Mouse (Mus musculus) gastrocnemius, adult 2 months (tissue): ENCODE results near the gene Agk. TPM values are rescaled to one million over a fixed set of nuclear protein-coding genes. Genes with fewer than 3 reads are reported as not detected.
A peak's percentile ranks its signal among the peaks of the same experiment; 100 is the strongest.

ENCODE experiments used
- DNase-seq: peaks from one replicate; pipeline ENCODE4 v3.0.0; 2022
- H3K27ac ChIP-seq: fragments of 200-600 bp; 2 replicates; pipeline ENCODE4 v1.8.1; 2022; ENCODE audit warnings: mild to moderate bottlenecking
- H3K4me3 ChIP-seq: fragments of 200-600 bp; 2 replicates; pipeline ENCODE4 v1.8.1; 2022; ENCODE audit warnings: mild to moderate bottlenecking, moderate library complexity
- CTCF ChIP-seq: fragments of 200-600 bp; IDR thresholded peaks from 2 replicates; pipeline ENCODE4 v1.8.1; 2022; ENCODE audit warnings: antibody characterized with exemption, mild to moderate bottlenecking, moderate library complexity
- intact Hi-C: fragments of 180-260 bp; cut with DNase I; formaldehyde crosslinking; loops from one replicate; pipeline ENCODE4 v1.15.1; 2025
- total RNA-seq, 2 experiments: library from RNA; stranded (reverse); gene quantifications; 2 replicates each; pipeline ENCODE4 v1.2.3; 2021

Gene Agk
- total RNA-seq, 2 experiments from 2014 or later: 5.5 to 9.0 TPM

DNA sequence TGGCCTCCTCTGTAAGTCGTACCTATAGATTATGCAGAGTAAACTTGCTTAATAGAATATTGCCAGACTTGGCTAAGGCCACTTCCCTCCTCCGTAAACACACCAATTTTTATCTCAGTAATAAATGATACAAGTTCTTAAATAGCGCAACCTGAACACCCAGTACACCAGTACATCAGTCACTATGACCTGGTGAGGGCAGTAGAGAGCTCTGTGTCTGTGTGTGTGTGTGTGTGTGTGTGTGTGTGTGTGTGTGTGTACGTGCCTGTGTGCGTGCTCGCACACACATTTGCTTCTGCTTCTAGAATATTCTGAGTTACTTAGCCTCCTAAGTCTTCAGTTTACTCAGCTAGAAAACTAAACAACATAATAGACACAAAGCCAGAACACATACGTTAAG is 28.4 kb downstream of the Agk start:
- no peak overlapping the region for H3K4me3 ChIP-seq
- TF ChIP-seq CTCF: peak; percentile 10; the same call in 1 of the 2 replicates
- intact Hi-C loops: no loop called here
- no peak for DNase-seq
- H3K27ac ChIP-seq: no peak overlapping the region

DNA sequence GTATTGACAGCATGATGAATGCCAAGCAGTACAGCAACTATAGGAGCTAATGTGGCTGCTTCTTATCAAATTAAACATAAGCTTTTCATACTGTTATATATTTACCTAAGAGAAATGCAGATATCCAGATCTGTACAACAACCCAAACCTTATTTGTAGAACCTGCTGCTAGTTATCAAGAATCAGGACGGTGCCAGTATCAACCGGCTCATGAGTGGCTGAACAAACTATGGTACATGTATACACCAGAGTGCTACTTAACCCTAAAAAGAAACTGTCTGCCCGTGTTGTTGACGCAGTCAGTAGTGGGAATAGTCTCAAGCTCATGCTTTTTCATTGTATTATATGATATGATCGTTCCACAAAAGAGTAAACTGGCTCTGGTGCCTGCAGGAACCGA is 46.1 kb downstream of the Agk start:
- intact Hi-C loops: no loop called here
- TF ChIP-seq CTCF: no peak
- Histone ChIP-seq H3K27ac (no peak overlapping the region), H3K4me3 (no peak overlapping the region)
- DNase-seq: no peak

DNA sequence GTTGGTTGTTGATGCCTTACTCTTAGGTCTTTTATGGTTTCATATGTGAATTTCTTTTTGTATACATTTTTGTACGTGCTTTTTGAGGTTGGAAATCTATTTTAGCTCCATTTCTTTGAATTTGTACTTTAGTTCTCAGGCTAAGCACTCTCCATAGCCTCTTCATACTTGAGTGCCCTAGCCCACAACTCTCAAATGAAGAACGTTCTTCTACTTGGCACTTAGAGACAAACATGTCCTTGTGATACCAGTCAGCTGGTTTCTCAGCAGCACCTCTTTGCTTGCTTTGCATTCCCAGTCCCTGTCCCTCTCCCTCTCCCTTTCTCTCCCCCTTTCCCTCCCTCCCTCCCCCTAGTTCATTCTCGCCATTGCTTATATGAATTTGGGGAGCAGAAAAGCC is 55.2 kb downstream of the Agk start:
- intact Hi-C loops: no loop called here

DNA sequence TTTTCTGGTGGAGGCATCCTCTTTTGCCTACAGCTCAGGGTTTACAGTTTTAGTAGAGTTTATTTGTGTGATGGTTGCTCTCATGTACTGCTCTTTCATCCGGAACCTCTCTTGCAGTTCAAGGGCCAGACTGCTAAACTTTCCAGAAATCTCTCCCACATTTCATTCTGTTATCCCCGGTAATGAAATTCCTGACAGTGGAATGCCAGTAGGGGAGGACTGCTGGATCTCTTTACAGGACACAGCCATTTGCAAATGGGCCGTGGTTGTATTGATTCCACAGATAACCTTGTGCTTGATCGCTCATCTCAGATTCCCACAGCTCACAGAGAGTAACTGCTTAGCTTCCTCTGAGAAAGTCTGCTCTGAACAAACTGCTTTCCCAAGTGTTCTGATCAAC is 56.9 kb downstream of the Agk start:
- TF ChIP-seq CTCF: no peak
- DNase-seq: no peak
- H3K27ac ChIP-seq: no peak overlapping the region
- intact Hi-C loops: no loop called here
- no peak overlapping the region for H3K4me3 ChIP-seq

More for the DNA sequence above, 55.2 kb downstream of the Agk start:
- no peak for DNase-seq
- Histone ChIP-seq H3K4me3 (no peak overlapping the region), H3K27ac (no peak overlapping the region)
- TF ChIP-seq CTCF: no peak

DNA sequence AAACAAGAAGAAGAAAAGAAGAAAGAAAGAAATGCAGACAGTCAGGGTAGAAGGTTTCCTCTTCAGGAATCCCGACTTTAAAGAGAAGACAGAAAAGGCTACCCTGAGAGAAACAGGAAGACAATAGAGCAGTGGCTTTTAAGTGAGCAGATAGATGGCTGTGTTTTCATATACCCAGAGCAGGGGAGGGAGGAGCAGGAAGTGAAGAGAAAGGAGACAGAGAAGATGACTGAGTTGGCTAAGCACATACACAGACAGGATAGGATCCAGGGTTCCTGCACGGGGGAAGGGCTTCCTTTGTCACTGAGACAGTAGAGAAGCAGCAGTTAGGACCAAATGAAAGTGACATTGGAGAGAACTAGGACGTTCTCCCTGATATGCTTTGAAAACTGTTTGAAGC is 60.7 kb downstream of the Agk start:
- intact Hi-C loops: no loop called here

DNA sequence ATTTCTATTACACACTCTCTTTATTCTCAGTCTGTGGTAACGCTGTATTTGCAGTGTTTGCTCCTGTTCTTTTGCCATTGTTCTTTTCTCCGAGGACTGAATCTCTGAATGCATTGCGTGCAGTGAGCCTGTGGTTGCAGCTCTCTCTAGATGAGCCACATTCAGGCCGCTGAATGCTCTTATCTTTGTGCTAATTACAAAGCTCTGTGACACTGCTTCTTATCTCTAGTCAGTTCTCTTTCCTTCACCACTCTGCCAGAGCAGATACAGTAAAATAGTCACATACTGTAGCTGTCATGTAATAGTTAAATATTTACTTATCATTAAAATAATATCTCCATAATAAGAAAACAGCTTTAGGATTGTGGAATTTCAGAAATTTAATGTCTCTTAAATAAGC is 63.7 kb downstream of the Agk start:
- TF ChIP-seq CTCF: no peak
- no peak for DNase-seq
- intact Hi-C loops: no loop called here
- Histone ChIP-seq H3K27ac (no peak overlapping the region), H3K4me3 (no peak overlapping the region)

More for the DNA sequence above, 60.7 kb downstream of the Agk start:
- DNase-seq: no peak
- H3K4me3 ChIP-seq: no peak overlapping the region
- no peak for TF ChIP-seq CTCF
- H3K27ac ChIP-seq: no peak overlapping the region

DNA sequence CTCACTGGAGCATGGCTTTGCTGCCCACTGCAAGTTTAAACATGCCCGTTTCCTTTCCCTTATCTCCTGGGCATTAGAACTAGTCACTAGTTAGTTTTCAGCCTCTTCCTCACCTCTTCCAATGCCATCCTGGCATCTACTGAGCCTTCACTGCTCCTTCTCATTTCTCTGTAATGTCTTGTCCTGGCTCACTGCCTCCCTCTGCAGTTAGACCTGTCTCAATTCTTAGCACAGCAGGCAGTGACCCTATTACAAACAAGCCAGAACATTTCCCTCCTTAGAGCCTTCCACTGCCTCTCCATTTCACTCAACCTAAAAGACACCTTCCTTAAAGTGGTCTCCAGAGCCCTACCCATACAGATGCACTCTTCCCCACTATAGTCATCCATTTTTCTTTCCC is 66.0 kb downstream of the Agk start:
- Histone ChIP-seq H3K27ac (no peak overlapping the region), H3K4me3 (no peak overlapping the region)
- no peak for DNase-seq
- intact Hi-C loops: no loop called here
- TF ChIP-seq CTCF: no peak

DNA sequence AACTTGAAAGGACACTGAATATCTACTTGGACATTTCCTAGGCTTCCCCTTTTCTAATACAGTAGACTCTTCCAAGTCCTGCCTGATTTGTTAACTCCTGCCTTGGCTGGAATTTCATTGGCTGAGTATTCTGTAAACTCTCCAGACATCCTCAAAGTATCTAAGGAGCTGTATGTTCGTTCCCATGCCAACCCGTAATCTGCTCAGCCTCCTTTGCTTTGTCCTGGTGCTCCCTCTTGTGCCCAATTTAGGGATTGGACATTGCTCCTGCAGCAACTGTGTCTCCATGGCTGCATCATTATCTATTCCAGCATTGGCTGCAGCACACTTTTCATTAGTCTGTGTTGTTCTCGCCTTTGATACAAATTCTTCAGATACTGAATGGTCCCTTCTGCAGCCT is 68.2 kb downstream of the Agk start:
- TF ChIP-seq CTCF: peak; percentile 64
- intact Hi-C loops: no loop called here
- DNase-seq: peak; percentile 50
- Histone ChIP-seq H3K4me3 (no peak overlapping the region), H3K27ac (no peak overlapping the region)

DNA sequence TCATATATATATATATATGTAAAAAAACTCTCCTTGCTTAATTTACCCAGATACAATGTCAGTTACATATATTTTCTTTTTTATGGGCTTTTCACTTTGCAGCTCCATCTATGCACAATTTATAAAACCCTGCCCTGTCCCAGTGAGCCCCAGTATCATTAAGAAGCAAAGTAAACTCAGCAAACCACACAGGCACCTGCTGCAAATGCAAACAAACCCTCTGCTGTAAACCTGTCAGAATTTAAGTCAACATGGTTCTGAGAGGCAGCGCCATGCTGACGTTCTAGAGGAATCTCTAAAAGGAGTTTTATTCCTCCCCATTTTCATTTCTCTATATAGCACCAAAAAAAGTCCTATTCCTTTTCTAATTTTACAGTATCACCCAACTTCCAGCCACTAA is 77.1 kb downstream of the Agk start:
- no peak overlapping the region for H3K4me3 ChIP-seq
- DNase-seq: no peak
- TF ChIP-seq CTCF: no peak
- intact Hi-C loops: no loop called here
- no peak overlapping the region for H3K27ac ChIP-seq

DNA sequence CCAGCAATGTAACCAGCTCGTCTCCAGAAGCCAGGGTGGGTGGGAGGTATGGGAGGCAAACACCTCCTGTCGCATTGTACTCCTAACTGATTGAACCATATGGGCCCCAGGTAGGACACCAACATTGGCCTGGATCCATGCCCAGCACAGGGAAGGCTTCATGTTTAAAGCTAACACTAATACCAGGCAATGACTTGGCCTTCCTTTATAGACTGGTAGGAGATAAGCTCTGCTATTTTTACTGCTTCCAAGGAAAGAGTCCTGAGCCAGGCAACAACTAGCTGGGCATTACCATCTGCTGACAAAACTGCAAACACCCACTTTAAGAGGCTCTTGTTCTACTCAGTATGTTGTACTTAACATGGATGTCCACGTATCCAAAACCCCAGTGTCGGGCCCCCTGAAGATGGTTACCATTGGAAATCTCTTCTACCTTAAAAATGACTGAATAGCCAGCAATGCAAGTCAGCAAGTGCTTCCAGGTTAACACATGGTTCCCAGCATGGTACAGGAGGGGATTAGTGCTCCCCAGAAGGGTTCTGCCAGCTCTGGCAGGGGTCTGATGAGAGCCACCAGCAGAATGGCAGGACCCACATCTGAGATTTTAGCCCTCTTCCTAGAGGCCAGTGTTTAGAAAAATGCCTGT is 78.8 kb downstream of the Agk start:
- TF ChIP-seq CTCF: no peak
- intact Hi-C loops: no loop called here
- H3K27ac ChIP-seq: no peak overlapping the region
- H3K4me3 ChIP-seq: no peak overlapping the region
- DNase-seq: no peak

DNA sequence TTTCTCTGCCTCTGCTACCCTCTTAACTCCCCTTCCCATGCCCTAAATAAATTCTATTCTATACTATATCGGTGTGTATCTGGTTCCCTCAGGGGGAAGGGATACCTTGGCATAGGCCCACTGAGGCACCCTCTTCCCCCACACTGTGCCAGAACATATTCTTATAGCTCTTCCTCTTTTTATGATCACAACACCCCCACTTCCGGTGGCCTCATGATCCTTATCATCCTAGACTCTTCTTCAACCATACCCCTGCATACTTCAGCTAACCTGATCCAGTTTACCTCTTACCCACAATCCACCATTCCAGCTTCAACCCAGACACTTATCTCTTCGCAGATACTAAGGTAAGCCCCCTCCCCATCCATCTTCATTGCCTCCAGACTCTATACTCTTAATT is 86.1 kb downstream of the Agk start:
- no peak overlapping the region for H3K4me3 ChIP-seq
- intact Hi-C loops: no loop called here
- H3K27ac ChIP-seq: no peak overlapping the region

DNA sequence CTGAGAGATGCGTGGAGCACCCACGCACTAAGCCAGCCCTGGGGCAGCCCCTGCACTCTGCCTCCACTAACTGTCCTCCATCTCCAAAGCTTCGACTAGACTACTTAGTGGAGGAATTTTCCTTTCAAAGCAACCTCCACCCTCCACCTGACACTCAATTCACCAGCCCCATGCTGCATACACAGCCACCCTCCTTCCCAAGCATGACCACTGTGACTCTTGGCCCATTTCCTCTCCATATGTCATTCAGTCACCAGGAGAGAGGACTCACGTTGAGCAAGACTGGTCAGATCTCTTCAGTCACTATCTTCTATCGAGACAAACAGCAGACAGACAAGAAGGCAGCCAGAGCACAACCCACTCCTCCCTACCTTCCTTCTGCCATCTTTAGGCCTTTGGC is 88.1 kb downstream of the Agk start:
- Histone ChIP-seq H3K27ac (no peak overlapping the region), H3K4me3 (no peak overlapping the region)
- TF ChIP-seq CTCF: no peak
- intact Hi-C loops: no loop called here
- no peak for DNase-seq

More for the DNA sequence above, 86.1 kb downstream of the Agk start:
- no peak for DNase-seq
- TF ChIP-seq CTCF: no peak

DNA sequence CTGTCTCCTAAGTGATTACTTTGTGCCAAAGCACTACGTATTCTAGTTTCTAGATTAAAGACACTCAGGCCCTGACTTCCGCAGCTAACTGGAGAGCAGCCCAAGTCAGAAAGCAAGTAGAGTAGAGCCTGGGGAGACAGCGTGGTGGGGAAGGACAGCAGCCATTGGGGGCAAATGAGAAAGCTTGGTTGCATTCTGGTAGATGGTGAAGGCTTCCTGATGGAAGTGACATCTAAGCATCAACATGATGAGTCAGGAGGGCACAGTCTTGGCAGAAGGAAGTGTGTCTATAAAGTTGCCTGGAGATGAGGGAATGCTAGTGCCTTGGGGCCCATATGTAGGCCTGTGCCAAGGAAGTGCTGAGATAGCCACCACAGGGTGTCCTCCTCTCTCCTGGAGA is 88.6 kb downstream of the Agk start:
- H3K4me3 ChIP-seq: no peak overlapping the region
- DNase-seq: no peak
- intact Hi-C loops: no loop called here
- no peak overlapping the region for H3K27ac ChIP-seq
- TF ChIP-seq CTCF: no peak

DNA sequence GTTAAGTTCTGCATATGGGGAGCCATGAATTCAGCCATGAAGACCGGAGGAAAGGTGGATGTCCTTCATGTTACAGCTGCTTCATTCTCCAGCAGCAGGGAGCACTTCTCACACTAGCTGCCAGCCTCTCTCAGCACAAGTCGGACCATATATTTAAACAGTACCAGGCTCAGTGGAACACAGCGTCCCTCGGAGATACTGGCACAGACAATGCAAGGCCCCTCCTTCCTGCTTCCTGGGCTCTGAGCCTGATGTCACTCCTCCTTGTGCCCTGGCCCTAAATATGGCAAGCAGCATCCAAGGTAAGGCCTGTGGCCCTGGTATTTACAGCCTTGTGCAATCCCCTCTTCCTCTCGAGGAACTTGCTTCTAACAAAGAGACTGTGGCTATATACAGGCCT is 90.8 kb downstream of the Agk start:
- no peak overlapping the region for H3K27ac ChIP-seq
- no peak for TF ChIP-seq CTCF
- no peak for DNase-seq
- intact Hi-C loops: no loop called here
- no peak overlapping the region for H3K4me3 ChIP-seq
